Mouse (Mus musculus): ENCODE results near the gene Ankrd61.

Ankrd61 gene

DNA sequence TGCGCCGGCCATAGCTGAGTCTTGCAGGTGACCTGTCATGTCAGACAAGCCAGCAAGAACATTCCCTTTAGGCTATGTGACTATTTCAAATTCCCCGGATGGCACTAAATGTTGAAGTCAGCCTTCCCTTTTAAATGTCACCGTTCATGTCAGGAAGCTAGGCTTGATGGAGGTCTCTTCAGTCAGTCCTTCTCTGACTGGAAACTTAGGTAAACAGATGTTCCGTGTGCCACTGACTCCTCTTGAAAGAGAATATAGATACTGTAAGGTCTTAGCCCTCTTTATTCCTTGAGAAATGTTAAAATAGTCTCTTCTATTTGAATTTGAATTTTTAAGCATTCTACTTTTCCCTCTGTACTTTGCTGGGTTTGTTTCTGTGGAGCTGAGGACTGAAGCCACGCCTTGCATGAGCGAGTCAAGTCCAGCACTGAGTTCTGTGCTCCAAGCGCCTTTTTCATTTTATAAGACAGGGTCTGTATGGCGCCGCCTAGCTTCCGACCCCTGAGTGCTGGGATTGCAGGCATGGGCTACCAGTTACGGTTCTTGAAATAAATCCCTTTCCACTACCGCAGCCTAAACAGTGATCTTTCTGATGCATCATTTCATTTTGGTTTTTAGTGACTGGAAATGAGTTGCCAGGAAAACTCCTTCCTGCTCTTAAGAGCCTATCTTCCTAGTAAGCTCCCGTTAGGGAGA lies at the start of gene Ankrd61:
TSS of gene Ankrd61 (minus strand) at position 51 of the 696 bp plus-strand sequence.
- in situ Hi-C loops (cut with MboI, MseI), result loop anchor here in 1 of 2 experiments (25.0 kb wide), 2 partner anchors 335 to 890 kb away; no protein-coding TSS in a partner anchor

DNA sequence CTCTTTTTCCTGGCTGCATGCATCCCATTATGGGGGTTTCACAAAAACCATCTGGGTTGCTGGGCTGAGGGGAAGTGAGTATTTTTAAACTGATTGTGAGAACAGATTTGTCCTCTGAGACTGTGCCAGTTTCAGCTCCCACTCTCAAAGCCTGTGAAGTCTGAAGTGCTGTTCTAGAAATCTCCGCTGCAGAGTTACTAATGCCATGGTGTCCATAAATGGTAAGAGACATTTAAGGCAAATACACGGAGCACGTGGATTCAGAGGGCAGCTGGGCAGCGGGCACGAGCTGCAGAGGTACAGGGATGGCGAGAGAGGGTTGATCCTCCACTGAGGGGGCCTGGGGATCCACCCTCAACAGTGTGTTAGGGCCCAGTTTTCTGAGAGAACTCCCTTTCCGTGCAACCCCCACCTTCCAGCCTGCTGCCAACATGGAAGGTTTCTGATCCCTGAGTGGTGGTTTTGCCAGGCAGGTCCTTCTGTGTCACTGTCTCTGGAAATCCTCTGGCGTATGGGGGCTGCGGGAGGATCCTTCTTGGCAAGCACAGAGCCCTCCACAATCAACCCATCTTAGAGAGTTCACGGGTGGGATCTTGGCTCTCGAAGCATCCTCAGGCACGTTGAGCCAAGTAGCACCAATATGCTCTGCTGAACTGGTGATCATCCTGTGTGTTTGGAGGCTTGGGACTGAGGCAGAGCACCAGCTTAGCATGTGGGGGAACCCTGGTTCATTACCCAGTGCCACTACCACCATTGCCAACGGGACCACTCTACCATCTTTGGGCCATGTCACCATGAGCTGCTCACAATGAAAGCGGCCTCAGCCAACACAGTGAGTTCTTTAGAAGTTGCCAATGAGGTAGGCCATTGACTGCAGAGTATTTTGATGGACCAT lies 46.0 kb upstream of the Ankrd61 start:
- in situ Hi-C loops (cut with MboI, MseI), result no loop called here

GRCm38 (mm10) chr5:143941588-143941987 lies 44.1 kb upstream of the Ankrd61 start:
- in situ Hi-C loops (cut with MboI, MseI), result no loop called here

DNA sequence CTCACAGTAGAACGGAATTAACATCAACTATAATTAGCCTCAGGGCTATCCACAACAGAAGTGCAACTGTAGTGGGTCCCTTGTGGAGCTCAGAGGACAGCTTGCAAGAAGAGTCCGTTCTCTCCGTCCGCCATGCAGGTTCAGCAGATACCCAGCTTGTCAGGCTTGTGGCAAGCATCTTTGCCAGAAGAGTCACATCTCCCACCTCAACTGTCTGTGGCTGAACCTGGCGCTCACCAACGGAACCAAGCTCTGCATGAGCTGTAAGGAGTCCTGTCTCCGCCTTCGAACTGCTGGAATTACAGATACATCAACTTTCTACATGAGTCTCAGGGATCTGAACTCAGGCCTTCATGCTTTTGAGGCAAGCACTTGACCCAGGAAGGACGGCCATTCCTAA lies 38.7 kb upstream of the Ankrd61 start:
- in situ Hi-C loops (cut with MboI, MseI), result no loop called here

DNA sequence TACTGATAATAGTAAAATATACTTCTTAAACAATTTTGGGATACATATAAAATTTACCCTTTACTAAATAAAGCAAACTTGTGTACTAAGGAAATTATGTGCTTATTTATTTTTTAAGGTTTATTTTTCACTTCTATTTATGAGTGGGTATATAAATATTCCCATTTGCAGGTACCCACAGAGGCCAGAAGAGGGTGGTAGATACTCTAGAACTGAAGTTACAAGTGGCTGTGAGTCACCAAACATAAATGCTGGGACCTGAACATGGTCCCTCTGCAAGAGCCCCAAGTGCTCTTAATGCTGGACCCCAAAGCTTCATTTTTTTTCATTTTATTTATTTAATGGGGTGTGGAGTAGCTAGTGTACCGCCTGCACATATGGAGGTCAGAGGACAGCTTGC lies 36.4 kb upstream of the Ankrd61 start:
- in situ Hi-C loops (cut with MboI, MseI), result no loop called here

GRCm38 (mm10) chr5:143933414-143933813 lies 35.9 kb upstream of the Ankrd61 start:
- in situ Hi-C loops (cut with MboI, MseI), result no loop called here

DNA sequence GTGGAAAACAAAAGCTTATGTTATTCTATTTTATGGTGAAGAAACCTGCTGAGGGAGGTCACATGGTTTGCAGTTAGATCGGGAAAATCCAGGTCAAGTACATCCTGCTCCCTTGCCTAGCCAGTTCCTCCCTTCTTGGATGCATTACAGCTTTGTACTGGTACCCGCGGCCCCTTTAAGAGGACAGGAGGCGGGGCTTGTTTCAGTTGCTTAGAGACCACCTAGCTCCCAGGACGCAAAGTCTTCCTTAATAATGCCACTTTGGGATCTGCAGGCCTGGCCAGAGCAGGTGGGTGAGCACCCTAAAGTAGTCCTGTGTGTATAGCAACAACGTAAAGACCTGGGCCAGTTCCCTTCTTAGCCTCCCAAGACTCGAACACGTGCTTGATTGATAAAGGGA lies 35.3 kb upstream of the Ankrd61 start, which contains the start of gene Rsph10b:
TSS of gene Rsph10b (plus strand) at position 205 of the 400 bp plus-strand sequence.
- in situ Hi-C loops (cut with MboI, MseI), result no loop called here

GRCm38 (mm10) chr5:143931863-143932580 lies 34.5 kb upstream of the Ankrd61 start:
- in situ Hi-C loops (cut with MboI, MseI), result no loop called here

DNA sequence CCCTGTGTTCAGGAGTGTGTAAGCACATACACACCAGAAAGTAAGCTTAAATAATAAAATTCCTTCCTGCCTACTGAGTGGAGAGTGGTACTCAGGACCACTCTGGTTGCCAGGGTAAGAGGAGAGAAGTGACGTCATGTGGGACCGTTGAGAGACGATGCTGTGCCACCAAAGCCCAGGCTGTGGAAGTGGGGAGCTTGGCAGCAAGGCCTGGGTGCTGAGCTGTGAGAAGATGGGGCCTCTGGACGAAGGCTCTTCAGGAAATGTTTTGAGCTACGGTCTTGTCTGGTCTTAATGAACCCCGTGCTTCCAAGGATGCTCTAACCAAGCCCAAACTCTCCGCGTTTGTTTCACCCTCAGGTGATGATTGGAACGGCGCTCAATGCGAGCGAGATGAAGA lies 33.2 kb upstream of the Ankrd61 start:
- in situ Hi-C loops (cut with MboI, MseI), result no loop called here

- in situ Hi-C loops (cut with MboI, MseI), result no loop called here
Measured at GRCm38 (mm10) chr5:143929291-143929690, 31.8 kb upstream of the Ankrd61 start.

DNA sequence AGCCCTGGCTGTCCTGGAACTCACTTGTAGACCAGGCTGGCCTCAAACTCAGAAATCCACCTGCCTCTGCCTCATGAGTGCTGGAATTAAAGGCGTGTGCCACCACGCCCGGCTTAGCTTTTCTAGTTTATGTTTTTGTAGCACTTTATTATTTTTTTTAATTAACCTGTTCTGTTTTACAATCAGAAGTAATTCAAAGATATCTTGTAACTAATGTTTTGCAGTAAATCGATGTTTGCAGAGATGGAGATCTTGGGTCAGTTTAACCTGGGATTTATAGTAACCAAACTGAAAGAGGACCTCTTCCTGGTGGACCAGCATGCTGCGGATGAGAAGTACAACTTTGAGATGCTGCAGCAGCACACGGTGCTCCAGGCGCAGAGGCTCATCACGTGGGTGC lies 30.4 kb upstream of the Ankrd61 start, which contains the start of gene Gm42421:
TSS of gene Gm42421 (plus strand) at position 301 of the 400 bp plus-strand sequence.
- in situ Hi-C loops (cut with MboI, MseI), result no loop called here

GRCm38 (mm10) chr5:143924781-143925452 lies 27.4 kb upstream of the Ankrd61 start:
- in situ Hi-C loops (cut with MboI, MseI), result no loop called here

DNA sequence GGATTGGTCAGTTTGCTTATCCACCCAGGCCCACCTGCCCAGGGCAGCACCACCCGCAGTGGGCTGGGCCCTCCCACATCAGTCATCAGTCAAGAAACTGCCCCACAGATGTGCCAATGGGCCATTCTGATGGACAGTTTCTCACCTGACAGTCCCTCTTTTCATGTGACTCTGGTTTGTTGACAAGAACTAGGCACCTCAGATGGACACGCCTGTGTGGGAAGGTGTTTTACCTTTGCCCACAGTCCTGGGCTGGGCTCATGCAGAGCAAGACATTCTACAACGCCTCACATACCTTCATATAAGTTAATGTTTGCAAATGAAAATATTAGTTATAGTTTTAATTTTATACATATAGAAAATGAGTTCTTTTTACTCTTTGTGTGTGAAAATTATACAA lies 20.6 kb upstream of the Ankrd61 start:
- in situ Hi-C loops (cut with MboI, MseI), result no loop called here

GRCm38 (mm10) chr5:143917418-143917817 lies 19.9 kb upstream of the Ankrd61 start:
- in situ Hi-C loops (cut with MboI, MseI), result no loop called here

DNA sequence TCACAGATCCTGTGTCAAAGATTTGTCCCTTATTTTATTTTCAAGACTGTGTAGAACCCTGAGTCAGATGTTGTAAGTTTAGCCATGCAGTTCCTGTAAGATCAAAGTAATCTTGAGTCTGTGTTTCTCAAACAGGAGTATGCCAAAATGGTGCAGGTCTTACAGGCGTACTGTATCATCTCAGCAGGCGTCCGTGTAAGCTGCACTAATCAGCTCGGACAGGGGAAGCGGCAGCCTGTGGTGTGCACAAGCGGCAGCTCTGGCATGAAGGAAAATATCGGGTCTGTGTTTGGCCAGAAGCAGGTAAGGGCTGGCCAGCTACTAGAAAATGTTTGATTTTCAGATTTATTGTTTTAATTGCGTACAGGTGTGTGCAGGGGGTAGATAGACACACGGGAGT lies 18.7 kb upstream of the Ankrd61 start:
- in situ Hi-C loops (cut with MboI, MseI), result no loop called here

DNA sequence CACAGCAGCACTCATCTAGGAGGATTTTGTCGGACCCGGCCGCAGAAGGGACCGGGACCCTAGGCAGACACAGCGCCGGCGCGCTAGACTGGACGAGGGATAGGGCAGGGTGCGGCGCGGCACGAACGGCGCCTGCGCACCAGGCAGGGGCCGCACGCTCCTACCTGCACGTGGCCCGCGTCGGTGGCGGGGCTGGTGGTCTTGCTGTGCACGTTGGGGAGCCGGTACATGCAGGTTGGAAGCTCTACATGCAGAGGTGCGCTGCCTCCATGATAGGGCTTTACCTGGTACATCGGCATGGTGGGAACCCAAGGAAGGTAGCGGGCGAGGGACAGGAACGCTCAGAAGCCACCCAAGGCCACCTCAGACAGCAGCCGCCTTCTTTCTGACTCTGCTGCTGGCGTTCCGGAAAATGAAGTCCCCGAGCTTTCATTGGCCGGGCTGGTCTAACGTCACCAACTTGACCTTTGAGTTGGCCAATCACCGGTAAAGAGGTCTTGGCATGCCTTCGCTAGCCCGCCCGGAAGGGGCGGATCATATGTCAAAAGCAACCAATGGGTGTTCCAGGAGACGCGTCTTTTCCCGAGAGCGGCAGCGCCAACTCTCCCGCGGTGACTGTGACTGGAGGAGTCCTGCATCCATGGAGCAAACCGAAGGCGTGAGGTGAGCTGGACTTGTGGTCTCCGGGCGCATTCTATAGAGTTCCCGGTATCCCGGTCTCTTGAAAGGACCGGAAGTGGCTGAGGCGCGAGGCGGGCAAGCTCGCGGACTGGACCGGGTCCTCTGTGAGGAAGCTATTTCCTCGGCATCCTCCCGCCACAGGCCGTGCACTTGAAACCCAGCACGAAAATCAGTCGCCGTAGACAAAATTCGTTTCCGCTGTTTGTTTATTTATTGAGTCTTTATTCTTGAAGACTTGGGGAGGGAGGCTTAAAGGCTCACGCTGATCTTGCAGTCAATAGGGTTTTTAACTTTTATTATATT lies 12.2 kb upstream of the Ankrd61 start, which contains the start of the genes Aimp2 and Pms2:
TSS of gene Aimp2 (minus strand) at position 431 of the 984 bp plus-strand sequence.
TSS of gene Pms2 (plus strand) at position 548 of the 984 bp plus-strand sequence.
- in situ Hi-C loops (cut with MboI, MseI), result loop anchor here (5.0 kb wide), 1 partner anchor 177 kb away; the partner anchor contains the start of gene Usp42 (in 2 of the 2)

DNA sequence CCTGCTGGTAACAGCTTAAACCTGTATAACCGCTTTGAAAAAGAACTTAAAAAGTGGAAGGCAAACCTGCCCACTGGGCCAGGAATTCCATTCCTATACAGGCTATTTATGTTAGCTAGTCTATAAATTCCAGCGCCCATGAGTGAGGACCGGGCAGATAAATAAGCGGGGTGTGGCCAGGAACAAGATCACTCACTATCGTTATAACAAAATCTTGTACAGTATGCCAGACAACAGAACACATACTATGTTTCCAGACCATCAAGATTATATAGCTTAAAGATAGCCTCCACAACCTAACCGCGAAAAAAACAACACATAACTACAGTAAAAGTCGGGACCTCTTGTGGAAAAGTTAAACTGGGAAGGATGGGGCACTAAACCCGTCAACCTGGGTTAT lies 11.4 kb upstream of the Ankrd61 start:
- in situ Hi-C loops (cut with MboI, MseI), result loop anchor here (5.0 kb wide), 1 partner anchor 177 kb away; the partner anchor contains the start of gene Usp42 (in 2 of the 2)

DNA sequence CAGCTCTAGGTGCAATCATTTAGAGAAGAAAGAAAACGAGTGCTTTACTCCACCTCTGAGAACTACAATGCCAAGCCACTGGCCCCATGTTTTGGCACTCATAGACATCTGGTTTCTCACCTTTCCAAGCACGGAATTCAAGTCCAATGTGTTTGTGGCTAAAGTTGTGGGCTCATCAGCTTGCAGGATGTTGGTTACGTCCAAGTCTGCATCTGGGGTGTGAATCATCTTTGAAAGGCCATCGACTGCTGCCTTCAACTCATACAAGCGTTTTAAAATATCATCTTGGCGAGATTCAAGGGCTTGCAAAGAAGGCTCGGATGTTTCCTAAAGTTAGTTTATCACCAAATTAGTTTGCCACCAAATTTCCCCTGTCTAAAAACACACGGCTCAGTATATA lies 8.9 kb upstream of the Ankrd61 start:
- in situ Hi-C loops (cut with MboI, MseI), result loop anchor here (5.0 kb wide), 1 partner anchor 174 kb away; the partner anchor contains the start of gene Usp42 (in 2 of the 2)

DNA sequence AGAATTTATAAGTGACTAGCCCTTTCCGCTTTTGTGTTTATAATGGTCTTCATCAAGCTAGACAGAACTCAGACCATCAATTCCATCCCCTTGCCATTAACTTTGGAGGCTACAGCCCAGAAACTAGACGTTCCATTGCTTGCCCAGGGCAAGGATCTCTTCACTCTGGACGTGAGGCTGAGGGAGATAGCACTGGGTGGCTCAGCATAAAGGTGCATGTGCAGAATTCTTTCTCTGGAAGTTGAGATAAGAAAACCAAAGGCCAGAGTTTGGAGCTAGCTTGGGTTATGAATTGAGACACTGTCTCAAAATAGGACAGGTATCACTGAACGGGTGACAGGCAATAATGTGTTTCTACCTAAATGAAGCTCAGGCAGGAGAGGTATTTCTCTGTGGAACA lies 6.3 kb upstream of the Ankrd61 start:
- in situ Hi-C loops (cut with MboI, MseI), result loop anchor here in 1 of 2 experiments (5.0 kb wide), 1 partner anchor 332 kb away; no protein-coding TSS in a partner anchor
